Mouse (Mus musculus) T-cell, adult 2 months (primary cell): Measurements from ENCODE around the gene Rpl5.
"Not testable (repeated sequence)": the region's sequence is repeated elsewhere in the genome, so short reads cannot be mapped to it uniquely, and the experiment has no call there.

Experiments used
- DNase-seq: peaks from one replicate; pipeline ENCODE4 v3.0.0; 2022; ENCODE audit warnings: low spot score

Gene Rpl5

GRCm38 (mm10) chr5:107900206-107901013, at the start of gene Rpl5:
TSS of gene Rpl5 (plus strand) at chr5:107900502.
- DNase-seq: peak; percentile 93

- no peak for DNase-seq
Observed at GRCm38 (mm10) chr5:107853807-107854206, 46.5 kb upstream of the Rpl5 start.

- DNase-seq: no peak
Observed at GRCm38 (mm10) chr5:107854556-107854955, 45.7 kb upstream of the Rpl5 start.

- DNase-seq: no peak
Observed at GRCm38 (mm10) chr5:107855546-107855945, 44.8 kb upstream of the Rpl5 start.

- DNase-seq: peak; percentile 13
Observed at GRCm38 (mm10) chr5:107858963-107859362, 41.3 kb upstream of the Rpl5 start.

- DNase-seq: no peak
Observed at GRCm38 (mm10) chr5:107863971-107864370, 36.3 kb upstream of the Rpl5 start.

GRCm38 (mm10) chr5:107866127-107867126, 33.9 kb upstream of the Rpl5 start:
- no peak for DNase-seq

- DNase-seq: peak; percentile 47
Observed at GRCm38 (mm10) chr5:107867970-107868904, 32.1 kb upstream of the Rpl5 start.

GRCm38 (mm10) chr5:107868905-107869424, 31.3 kb upstream of the Rpl5 start:
- DNase-seq: peak; percentile 27

- no peak for DNase-seq
Observed at GRCm38 (mm10) chr5:107869701-107870100, 30.6 kb upstream of the Rpl5 start.

GRCm38 (mm10) chr5:107873330-107873729, 27.0 kb upstream of the Rpl5 start:
- DNase-seq: no peak

GRCm38 (mm10) chr5:107873886-107874302, 26.4 kb upstream of the Rpl5 start:
- no peak for DNase-seq

GRCm38 (mm10) chr5:107874561-107875260, 25.6 kb upstream of the Rpl5 start, which contains the start of gene Evi5:
TSS of gene Evi5 (minus strand) at chr5:107875107.
- DNase-seq: no peak

GRCm38 (mm10) chr5:107875261-107875611, 25.1 kb upstream of the Rpl5 start:
- DNase-seq: no peak

- no peak for DNase-seq
Observed at GRCm38 (mm10) chr5:107877053-107877452, 23.2 kb upstream of the Rpl5 start.

GRCm38 (mm10) chr5:107880710-107881109, 19.6 kb upstream of the Rpl5 start:
- DNase-seq: no peak

GRCm38 (mm10) chr5:107889994-107890888, 10.1 kb upstream of the Rpl5 start:
- DNase-seq: no peak

GRCm38 (mm10) chr5:107891515-107891914, 8.8 kb upstream of the Rpl5 start:
- not testable (repeated sequence) for DNase-seq

- no peak for DNase-seq
Observed at GRCm38 (mm10) chr5:107894676-107895075, 5.6 kb upstream of the Rpl5 start.

- DNase-seq: no peak
Observed at GRCm38 (mm10) chr5:107896265-107896664, 4.0 kb upstream of the Rpl5 start.
